ENCODE assay signal across 34 mouse cellular contexts in genomic region chr4:141830381-141830780, GRCm38 (mm10). TPM values are rescaled to one million over a fixed set of nuclear protein-coding genes. Genes with fewer than 3 reads are reported as not detected.
DNase-seq lines count a peak whose midpoint lies in the region; ATAC-seq and TF ChIP-seq lines count a peak whose summit lies in the region.
"Had no signal": no experiment of that assay in that cellular context is flagged by ENCODE, and none has a peak within 500 bp of the region (broad histone marks: within the 10 kb centered on the region; RNA-seq: fewer than 3 reads in every experiment).

No protein-coding gene starts in this region.

- TF ChIP-seq CTCF in E14TG2a.4 (conservative IDR thresholded peaks at IDR 0.05; ENCODE audit: low read length): no peak
- TF ChIP-seq CTCF in gastrocnemius, adult 2 months (IDR thresholded peaks at IDR 0.05): no peak

- H3K27me3 ChIP-seq in embryonic facial prominence, embryonic 13.5 days: no peaks in the 10 kb centered on the region
- H3K27me3 ChIP-seq in embryonic facial prominence, embryonic 10.5 days (replicated peaks; ENCODE audit: low read depth, poor library complexity, severe bottlenecking): no peaks in the 10 kb centered on the region
- H3K27me3 ChIP-seq in E14TG2a.4 (ENCODE audit: insufficient read depth, low read length): peaks cover 4% of the 10 kb centered on the region; the same call in 1 of the 2 replicates
- H3K27me3 ChIP-seq: embryonic facial prominence, embryonic 15.5 days; forebrain, embryonic 12.5 days; forebrain, embryonic 15.5 days; heart, embryonic 12.5 days; heart, embryonic 15.5 days had no signal

- intact Hi-C loops in gastrocnemius, adult 2 months (cut with DNase I): no loop called here

- H3K9me3 ChIP-seq in embryonic facial prominence, embryonic 13.5 days: no peaks in the 10 kb centered on the region
- no peaks in the 10 kb centered on the region for H3K9me3 ChIP-seq in embryonic facial prominence, embryonic 10.5 days
- H3K9me3 ChIP-seq in E14TG2a.4 (ENCODE audit: low read length): no peaks in the 10 kb centered on the region
- H3K9me3 ChIP-seq: embryonic facial prominence, embryonic 15.5 days; forebrain, embryonic 12.5 days; forebrain, embryonic 15.5 days; heart, embryonic 12.5 days; heart, embryonic 15.5 days had no signal

- no peak for DNase-seq in embryonic facial prominence, embryonic 10.5 days (ENCODE audit: low spot score)
- DNase-seq in ZHBTc4 (ENCODE audit: low read depth, low spot score): peak; percentile 42
- no peak for DNase-seq in gastrocnemius, adult 2 months
- DNase-seq: adrenal gland, postnatal 10 days; adrenal gland, postnatal 36 days; cerebellum, adult 11 months; cerebellum, adult 8-10 months; cerebellum, postnatal 10 days; cerebellum, postnatal 36 days; embryo, embryonic 11 days; gastrocnemius, postnatal 10 days; gastrocnemius, postnatal 36 days; heart, adult 18-20 months; heart, postnatal 10 days; heart, postnatal 4 days; kidney, adult 18-20 months had no signal

- H3K4me1 ChIP-seq in embryonic facial prominence, embryonic 13.5 days: peaks cover 7% of the 10 kb centered on the region; the same call in 1 of the 2 replicates
- H3K4me1 ChIP-seq in embryonic facial prominence, embryonic 10.5 days: no peaks in the 10 kb centered on the region
- H3K4me1 ChIP-seq in E14TG2a.4 (replicated peaks; ENCODE audit: low read depth, low read length): peaks cover 24% of the 10 kb centered on the region
- H3K4me1 ChIP-seq: forebrain, embryonic 12.5 days; forebrain, embryonic 15.5 days had no signal

- 0 out of 2 replicates have a peak overlapping the region, but pooled peaks have one; percentile 22 for H3K27ac ChIP-seq in embryonic facial prominence, embryonic 13.5 days
- H3K27ac ChIP-seq in embryonic facial prominence, embryonic 10.5 days (replicated peaks): no peak overlapping the region
- no peak overlapping the region for H3K27ac ChIP-seq in gastrocnemius, adult 2 months
- H3K27ac ChIP-seq: embryonic facial prominence, embryonic 15.5 days; forebrain, embryonic 12.5 days; forebrain, embryonic 15.5 days; heart, embryonic 15.5 days; hindbrain, embryonic 14.5 days; hindbrain, postnatal 0 days had no signal

- ATAC-seq in embryonic facial prominence, embryonic 13.5 days (ENCODE audit: insufficient number of reproducible peaks, insufficient read depth, low FRiP score, low TSS enrichment, low read depth): no peak
- no peak for ATAC-seq in erythroblast, adult 5-6 weeks (replicated peaks; ENCODE audit: low FRiP score, poor library complexity, severe bottlenecking)
- ATAC-seq: forebrain, embryonic 15.5 days; hindbrain, postnatal 0 days; inflammation-experienced regulatory T-cells, adult 6 months; intestine, embryonic 16.5 days had no signal

- H3K4me3 ChIP-seq in embryonic facial prominence, embryonic 13.5 days: no peak overlapping the region
- H3K4me3 ChIP-seq in embryonic facial prominence, embryonic 10.5 days: no peak overlapping the region
- 0 out of 2 replicates have a peak overlapping the region, but pooled peaks have one; percentile 17 for H3K4me3 ChIP-seq in E14TG2a.4 (replicated peaks; ENCODE audit: low read length)
- no peak overlapping the region for H3K4me3 ChIP-seq in gastrocnemius, adult 2 months
- H3K4me3 ChIP-seq: embryonic facial prominence, embryonic 15.5 days; erythroblast, embryonic 14.5 days; forebrain, embryonic 12.5 days; forebrain, embryonic 15.5 days; heart, embryonic 12.5 days; heart, embryonic 15.5 days had no signal

- no peaks in the 10 kb centered on the region for H3K36me3 ChIP-seq in embryonic facial prominence, embryonic 13.5 days
- no peaks in the 10 kb centered on the region for H3K36me3 ChIP-seq in embryonic facial prominence, embryonic 10.5 days (replicated peaks)
- H3K36me3 ChIP-seq in E14TG2a.4 (ENCODE audit: insufficient read depth, low read length): no peaks in the 10 kb centered on the region
- H3K36me3 ChIP-seq: embryonic facial prominence, embryonic 15.5 days; forebrain, embryonic 12.5 days; forebrain, embryonic 15.5 days; heart, embryonic 12.5 days; heart, embryonic 15.5 days had no signal

- H3K9ac ChIP-seq in embryonic facial prominence, embryonic 13.5 days: no peak overlapping the region
- H3K9ac ChIP-seq: embryonic facial prominence, embryonic 15.5 days; forebrain, embryonic 12.5 days; forebrain, embryonic 15.5 days; heart, embryonic 12.5 days; heart, embryonic 15.5 days; hindbrain, embryonic 14.5 days had no signal

- WGBS in embryonic facial prominence, embryonic 13.5 days: 44% methylated on average over 11 of the region's 11 CpGs
- WGBS in embryonic facial prominence, embryonic 10.5 days: 61% methylated on average over 11 of the region's 11 CpGs

- no peak overlapping the region for H3K4me2 ChIP-seq in embryonic facial prominence, embryonic 13.5 days
- H3K4me2 ChIP-seq: embryonic facial prominence, embryonic 15.5 days; forebrain, embryonic 12.5 days; forebrain, embryonic 15.5 days; heart, embryonic 12.5 days; heart, embryonic 15.5 days; hindbrain, embryonic 14.5 days had no signal

RNA-seq across cellular contexts. Expression of gene Cela2a, which starts 4.4 kb away (rescaled TPM):
- 0.25 TPM in 1 of 2 replicates, not detected in the other for polyA plus RNA-seq in embryonic facial prominence, embryonic 13.5 days (2015; fragmentation: Nextera tagmentation; extraction: Ambion mirVana)
- not detected in 2 replicates for polyA plus RNA-seq in embryonic facial prominence, embryonic 10.5 days (2016; fragmentation: Nextera tagmentation; extraction: Ambion mirVana)
- not detected in 2 replicates for total RNA-seq in erythroblast, adult 5-6 weeks (2015; ENCODE audit: low replicate concordance)
- not detected in 2 replicates for total RNA-seq in erythroblast, adult 5-6 weeks (2017; ENCODE audit: low replicate concordance)
- total RNA-seq in gastrocnemius, adult 2 months (2021): not detected
- total RNA-seq: adrenal gland, adult 18-20 months; adrenal gland, postnatal 10 days; adrenal gland, postnatal 36 days; gastrocnemius, postnatal 10 days; gastrocnemius, postnatal 36 days; heart, adult 18-20 months; heart, postnatal 4 days; hindbrain, postnatal 0 days; MEL had no signal
- polyA plus RNA-seq: embryonic facial prominence, embryonic 11.5 days; embryonic facial prominence, embryonic 15.5 days; erythroblast, embryonic 14.5 days; forebrain, embryonic 12.5 days; forebrain, embryonic 15.5 days; heart, embryonic 12.5 days; hindbrain, embryonic 11.5 days; hindbrain, embryonic 14.5 days; inflammation-experienced regulatory T-cells, adult 6 months had no signal

RNA-seq across cellular contexts. Expression of gene Ctrc, which starts 15.8 kb away (rescaled TPM):
- polyA plus RNA-seq in embryonic facial prominence, embryonic 13.5 days (2015; fragmentation: Nextera tagmentation; extraction: Ambion mirVana): not detected in 2 replicates
- polyA plus RNA-seq in embryonic facial prominence, embryonic 10.5 days (2016; fragmentation: Nextera tagmentation; extraction: Ambion mirVana): not detected in 2 replicates
- total RNA-seq in erythroblast, adult 5-6 weeks (2015; ENCODE audit: low replicate concordance): not detected in 2 replicates
- not detected in 2 replicates for total RNA-seq in erythroblast, adult 5-6 weeks (2017; ENCODE audit: low replicate concordance)
- not detected for total RNA-seq in gastrocnemius, adult 2 months (2021)
- total RNA-seq: adrenal gland, adult 18-20 months; adrenal gland, postnatal 10 days; adrenal gland, postnatal 36 days; gastrocnemius, postnatal 10 days; gastrocnemius, postnatal 36 days; heart, adult 18-20 months; heart, postnatal 10 days; heart, postnatal 4 days; hindbrain, postnatal 0 days; MEL had no signal
- polyA plus RNA-seq: cortical plate, adult 2 months; embryonic facial prominence, embryonic 11.5 days; embryonic facial prominence, embryonic 15.5 days; erythroblast, embryonic 14.5 days; forebrain, embryonic 12.5 days; forebrain, embryonic 15.5 days; heart, embryonic 12.5 days; heart, embryonic 15.5 days; hindbrain, embryonic 11.5 days; hindbrain, embryonic 14.5 days; hindbrain, postnatal 0 days; inflammation-experienced regulatory T-cells, adult 6 months had no signal

RNA-seq across cellular contexts. Expression of gene Casp9, which starts 37.0 kb away (rescaled TPM):
- 14.2 and 15.1 TPM in 2 replicates for polyA plus RNA-seq in embryonic facial prominence, embryonic 13.5 days (2015; fragmentation: Nextera tagmentation; extraction: Ambion mirVana)
- polyA plus RNA-seq in embryonic facial prominence, embryonic 10.5 days (2016; fragmentation: Nextera tagmentation; extraction: Ambion mirVana): 21.2 and 23.1 TPM in 2 replicates
- total RNA-seq in erythroblast, adult 5-6 weeks (2015; ENCODE audit: low replicate concordance): 4.4 and 10.0 TPM in 2 replicates
- 4.2 and 4.3 TPM in 2 replicates for total RNA-seq in erythroblast, adult 5-6 weeks (2017; ENCODE audit: low replicate concordance)
- total RNA-seq in gastrocnemius, adult 2 months (2021): 1 to 10 TPM; 2.2 to 2.5 TPM

RNA-seq across cellular contexts. Expression of gene Dnajc16, which starts 39.6 kb away (rescaled TPM):
- 3.8 and 4.2 TPM in 2 replicates for polyA plus RNA-seq in embryonic facial prominence, embryonic 13.5 days (2015; fragmentation: Nextera tagmentation; extraction: Ambion mirVana)
- 4.0 and 4.8 TPM in 2 replicates for polyA plus RNA-seq in embryonic facial prominence, embryonic 10.5 days (2016; fragmentation: Nextera tagmentation; extraction: Ambion mirVana)
- total RNA-seq in erythroblast, adult 5-6 weeks (2015; ENCODE audit: low replicate concordance): 0.38 and 5.0 TPM in 2 replicates
- total RNA-seq in erythroblast, adult 5-6 weeks (2017; ENCODE audit: low replicate concordance): 3.2 and 7.8 TPM in 2 replicates
- 10 to 100 TPM; 12.6 to 12.9 TPM for total RNA-seq in gastrocnemius, adult 2 months (2021)

RNA-seq across cellular contexts. Expression of gene Efhd2, which starts 44.3 kb away (rescaled TPM):
- 51.2 and 52.0 TPM in 2 replicates for polyA plus RNA-seq in embryonic facial prominence, embryonic 13.5 days (2015; fragmentation: Nextera tagmentation; extraction: Ambion mirVana)
- 40.7 and 41.8 TPM in 2 replicates for polyA plus RNA-seq in embryonic facial prominence, embryonic 10.5 days (2016; fragmentation: Nextera tagmentation; extraction: Ambion mirVana)
- 17.6 and 22.5 TPM in 2 replicates for total RNA-seq in erythroblast, adult 5-6 weeks (2015; ENCODE audit: low replicate concordance)
- total RNA-seq in erythroblast, adult 5-6 weeks (2017; ENCODE audit: low replicate concordance): 13.9 and 19.6 TPM in 2 replicates
- 1 to 10 TPM; 5.2 to 6.1 TPM for total RNA-seq in gastrocnemius, adult 2 months (2021)
